Mouse (Mus musculus) heart, embryonic 15.5 days (tissue): ENCODE measurements around the gene Amer2. TPM values are rescaled to one million over a fixed set of nuclear protein-coding genes. Genes with fewer than 3 reads are reported as not detected.
"Not testable (repeated sequence)": the region's sequence is repeated elsewhere in the genome, so short reads cannot be mapped to it uniquely, and the experiment has no call there.

ENCODE experiments used
- ATAC-seq: fragments of 200-750 bp; cut with Nextera tagmentation; replicated peaks from 2 replicates; pipeline ENCODE4 v1.8.0; 2017; ENCODE audit warnings: low read depth, moderate TSS enrichment; ENCODE audit not compliant: insufficient number of reproducible peaks, insufficient read depth, low FRiP score
- H3K27ac ChIP-seq: fragments of 300-500 bp; sonication (generic); 2 replicates; pipeline ENCODE4 v1.5.1; 2015; ENCODE audit warnings: mild to moderate bottlenecking, inconsistent platforms
- H3K27me3 ChIP-seq: fragments of 300-500 bp; sonication (generic); 2 replicates; pipeline ENCODE4 v1.6.1; 2015; ENCODE audit warnings: inconsistent platforms
- H3K36me3 ChIP-seq: fragments of 300-500 bp; sonication (generic); 2 replicates; pipeline ENCODE4 v1.6.1; 2015; ENCODE audit warnings: mild to moderate bottlenecking, inconsistent platforms
- H3K4me1 ChIP-seq: fragments of 300-500 bp; sonication (generic); replicated peaks from 2 replicates; pipeline ENCODE4 v1.6.1; 2015; ENCODE audit warnings: inconsistent platforms
- H3K4me2 ChIP-seq: fragments of 300-500 bp; sonication (generic); 2 replicates; pipeline ENCODE4 v1.6.1; 2015; ENCODE audit warnings: inconsistent platforms, mild to moderate bottlenecking, moderate library complexity
- H3K4me3 ChIP-seq: fragments of 300-500 bp; sonication (generic); 2 replicates; pipeline ENCODE4 v1.5.1; 2015; ENCODE audit warnings: mild to moderate bottlenecking, inconsistent platforms
- H3K9ac ChIP-seq: fragments of 300-500 bp; sonication (generic); 2 replicates; pipeline ENCODE4 v1.6.1; 2015; ENCODE audit warnings: mild to moderate bottlenecking, inconsistent platforms
- H3K9me3 ChIP-seq: fragments of 300-500 bp; sonication (generic); replicated peaks from 2 replicates; pipeline ENCODE4 v1.6.1; 2016; ENCODE audit warnings: inconsistent platforms
- WGBS: fragments of 180-500 bp; shearing (Covaris S2); methylation state at CpG from one replicate; pipeline ENCODE4 v1.1.7; 2015; ENCODE audit warnings: mixed read lengths; 5-methylcytosine and 5-hydroxymethylcytosine counted together
- polyA plus RNA-seq: library from polyadenylated mRNA; unstranded; fragments of >200 nt; fragmentation: Nextera tagmentation; extraction: Ambion mirVana; gene quantifications from 2 replicates; pipeline ENCODE4 v1.2.1, GENCODE M21; 2015

Amer2 gene
- polyA plus RNA-seq = 0.48 and 1.1 TPM in 2 replicates

- Histone ChIP-seq H3K27ac (no peak within 1 kb of the TSS), H3K4me1 (peaks cover 4% of the 10 kb centered on the region; the same call in 1 of the 2 replicates), H3K9me3 (no peaks in the 10 kb centered on the region), H3K4me2 (no peak within 1 kb of the TSS), H3K9ac (no peak within 1 kb of the TSS), H3K4me3 (no peak within 1 kb of the TSS), H3K36me3 (no peaks in the 10 kb centered on the region), H3K27me3 (peaks cover 25% of the 10 kb centered on the region)
- 57% methylated on average over 1 of the region's 1 CpGs for WGBS
- no peak for ATAC-seq
Observed at GRCm38 (mm10) chr14:60372821-60373309, at the start of gene Amer2. Amer2 (plus strand) TSS chr14:60373259.

DNA sequence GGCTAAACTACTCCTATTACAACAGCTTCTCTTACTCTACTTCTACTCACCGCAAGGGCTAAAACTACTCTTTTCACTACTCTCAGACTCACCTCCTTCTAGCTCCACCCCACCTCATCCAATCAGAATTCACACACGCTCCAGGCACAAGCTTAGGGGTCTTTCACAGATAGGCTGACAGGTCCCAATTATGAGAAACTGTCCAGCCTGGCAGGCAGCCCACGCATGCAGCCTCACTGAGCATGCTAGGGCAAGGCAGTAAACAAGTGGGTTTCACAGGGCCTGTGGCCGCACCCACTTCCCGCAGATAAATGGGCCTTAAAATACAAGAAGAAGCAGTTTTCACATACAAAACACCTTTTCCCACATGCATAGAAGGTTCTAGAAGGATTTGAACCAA is 33.1 kb upstream of the Amer2 start:
- not testable (repeated sequence) for ATAC-seq, H3K9ac ChIP-seq, H3K4me2 ChIP-seq, H3K4me3 ChIP-seq, H3K4me1 ChIP-seq, H3K9me3 ChIP-seq, H3K36me3 ChIP-seq, H3K27ac ChIP-seq, H3K27me3 ChIP-seq
- WGBS = 63% methylated on average over 5 of the region's 5 CpGs

DNA sequence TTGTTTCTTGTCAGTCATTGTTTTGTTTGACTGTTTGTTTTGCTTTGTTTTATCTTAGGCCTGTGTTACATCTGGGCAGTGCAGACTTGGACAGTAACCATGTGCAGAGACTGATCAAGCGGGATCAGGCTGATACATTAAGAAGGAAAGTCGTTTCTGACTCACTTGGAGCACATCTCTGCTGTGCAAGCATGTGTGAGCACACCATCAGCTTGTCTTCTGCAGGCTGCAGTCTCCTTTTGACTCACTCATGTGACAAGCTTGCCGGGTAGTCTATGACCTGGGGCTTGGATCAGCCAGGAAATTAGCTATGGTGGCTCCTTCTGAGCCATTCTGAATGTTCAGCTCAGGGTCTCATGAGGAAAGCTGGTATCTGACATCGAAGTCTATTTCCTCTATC is 32.5 kb upstream of the Amer2 start:
- H3K36me3 ChIP-seq = no peaks in the 10 kb centered on the region
- 66% methylated on average over 4 of the region's 4 CpGs for whole genome bisulfite sequencing
- H3K27ac ChIP-seq = no peak overlapping the region
- no peaks in the 10 kb centered on the region for H3K9me3 ChIP-seq
- no peaks in the 10 kb centered on the region for H3K4me1 ChIP-seq
- H3K4me2 ChIP-seq = no peak overlapping the region
- H3K27me3 ChIP-seq = no peaks in the 10 kb centered on the region
- no peak overlapping the region for H3K4me3 ChIP-seq
- no peak overlapping the region for H3K9ac ChIP-seq
- ATAC-seq = no peak

DNA sequence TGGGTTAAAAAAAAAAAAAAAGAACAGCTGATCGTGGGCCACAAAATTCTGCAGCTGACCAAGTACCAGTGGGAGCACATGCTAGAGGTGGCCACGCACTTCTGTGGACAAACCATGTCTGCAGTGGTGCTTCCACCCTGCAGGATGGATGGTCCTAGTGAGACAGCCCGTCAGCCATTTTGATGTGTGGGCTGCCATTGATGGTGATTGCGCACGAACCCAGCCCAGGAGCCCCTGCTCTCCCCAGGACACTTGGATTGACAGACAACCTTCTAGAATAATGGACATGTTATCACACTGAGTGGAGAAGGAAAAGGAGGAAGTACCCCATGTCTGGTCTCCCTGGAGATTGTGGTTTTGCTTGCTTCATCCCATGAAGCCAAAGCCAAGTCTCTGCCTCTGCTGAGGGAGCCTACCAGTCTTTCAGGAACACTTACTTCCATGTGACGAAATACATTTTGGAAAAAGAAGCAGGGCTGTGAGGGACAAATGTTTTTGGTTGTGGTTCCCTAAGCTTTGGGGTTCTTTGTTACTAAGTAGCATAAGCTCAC is 27.7 kb upstream of the Amer2 start:
- no peak for ATAC-seq
- Histone ChIP-seq H3K4me2 (no peak overlapping the region), H3K27ac (no peak overlapping the region), H3K9ac (no peak overlapping the region), H3K4me1 (no peaks in the 10 kb centered on the region), H3K9me3 (no peaks in the 10 kb centered on the region), H3K4me3 (no peak overlapping the region), H3K36me3 (no peaks in the 10 kb centered on the region), H3K27me3 (no peaks in the 10 kb centered on the region)
- 88% methylated on average over 6 of the region's 6 CpGs for WGBS

DNA sequence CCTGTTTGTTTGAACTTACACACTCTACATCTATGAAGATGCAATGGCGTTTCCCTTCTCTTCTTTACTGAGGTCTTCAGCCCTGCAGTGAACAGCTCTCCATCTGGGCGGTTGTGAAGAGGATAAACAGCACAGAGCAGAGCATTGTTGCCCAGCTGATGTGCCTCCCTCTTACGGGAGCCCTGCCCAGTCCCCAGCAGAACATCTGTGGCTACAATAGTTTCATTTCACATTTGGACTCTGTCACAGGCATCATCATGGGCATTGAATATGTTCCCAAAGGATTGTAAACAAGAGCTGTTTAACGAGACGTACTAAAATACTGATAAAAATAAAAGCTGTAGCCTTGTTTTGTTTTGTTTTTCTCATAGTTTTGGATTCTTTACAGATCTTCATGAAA is 14.7 kb upstream of the Amer2 start:
- Histone ChIP-seq H3K36me3 (no peaks in the 10 kb centered on the region), H3K4me3 (no peak overlapping the region), H3K4me1 (no peaks in the 10 kb centered on the region), H3K27ac (no peak overlapping the region), H3K4me2 (no peak overlapping the region), H3K27me3 (no peaks in the 10 kb centered on the region), H3K9me3 (no peaks in the 10 kb centered on the region), H3K9ac (no peak overlapping the region)
- ATAC-seq = no peak
- WGBS = 80% methylated on average over 5 of the region's 5 CpGs

GRCm38 (mm10) chr14:60361380-60362212 is 11.5 kb upstream of the Amer2 start:
- H3K9ac ChIP-seq = no peak overlapping the region
- no peaks in the 10 kb centered on the region for H3K36me3 ChIP-seq
- H3K4me1 ChIP-seq = peaks cover 8% of the 10 kb centered on the region
- H3K27me3 ChIP-seq = no peaks in the 10 kb centered on the region
- no peak overlapping the region for H3K27ac ChIP-seq
- H3K4me2 ChIP-seq = no peak overlapping the region
- ATAC-seq = no peak
- 73% methylated on average over 9 of the region's 9 CpGs for WGBS
- H3K9me3 ChIP-seq = no peaks in the 10 kb centered on the region
- no peak overlapping the region for H3K4me3 ChIP-seq

- Histone ChIP-seq H3K4me1 (peaks cover 8% of the 10 kb centered on the region), H3K36me3 (no peaks in the 10 kb centered on the region), H3K9me3 (no peaks in the 10 kb centered on the region), H3K27ac (no peak overlapping the region), H3K9ac (no peak overlapping the region), H3K4me3 (no peak overlapping the region), H3K4me2 (no peak overlapping the region), H3K27me3 (no peaks in the 10 kb centered on the region)
- 51% methylated on average over 1 of the region's 1 CpGs for WGBS
- ATAC-seq = no peak
Observed at GRCm38 (mm10) chr14:60366729-60367128, 6.3 kb upstream of the Amer2 start.

- H3K4me3 ChIP-seq = no peak overlapping the region
- ATAC-seq = no peak
Observed at GRCm38 (mm10) chr14:60368769-60369666, 4.0 kb upstream of the Amer2 start.

GRCm38 (mm10) chr14:60369667-60370315 is 3.3 kb upstream of the Amer2 start:
- Histone ChIP-seq H3K4me1 (peaks cover 8% of the 10 kb centered on the region), H3K9me3 (no peaks in the 10 kb centered on the region), H3K27ac (no peak overlapping the region), H3K4me2 (no peak overlapping the region), H3K9ac (no peak overlapping the region), H3K4me3 (no peak overlapping the region), H3K36me3 (no peaks in the 10 kb centered on the region), H3K27me3 (0 out of 2 replicates have a peak, but pooled peaks cover 8% of the 10 kb centered on the region)
- ATAC-seq = no peak
- 55% methylated on average over 5 of the region's 5 CpGs for WGBS

More at GRCm38 (mm10) chr14:60368769-60369666, 4.0 kb upstream of the Amer2 start:
- WGBS = 67% methylated on average over 9 of the region's 9 CpGs
- no peak overlapping the region for H3K27ac ChIP-seq
- H3K27me3 ChIP-seq = 0 out of 2 replicates have a peak, but pooled peaks cover 8% of the 10 kb centered on the region
- no peak overlapping the region for H3K9ac ChIP-seq
- H3K4me1 ChIP-seq = peaks cover 8% of the 10 kb centered on the region
- H3K4me2 ChIP-seq = no peak overlapping the region
- no peaks in the 10 kb centered on the region for H3K36me3 ChIP-seq
- no peaks in the 10 kb centered on the region for H3K9me3 ChIP-seq

- Histone ChIP-seq H3K9ac (no peak overlapping the region), H3K4me1 (peaks cover 15% of the 10 kb centered on the region), H3K36me3 (no peaks in the 10 kb centered on the region), H3K4me2 (0 out of 2 replicates have a peak overlapping the region, but pooled peaks have one; percentile 98), H3K4me3 (no peak overlapping the region), H3K27me3 (peaks cover 55% of the 10 kb centered on the region), H3K9me3 (no peaks in the 10 kb centered on the region), H3K27ac (no peak overlapping the region)
- WGBS = 85% methylated on average over 2 of the region's 2 CpGs
- ATAC-seq = no peak
Observed at GRCm38 (mm10) chr14:60377107-60377506, 4.0 kb downstream of the Amer2 start.
